Mouse (Mus musculus) layer of hippocampus, adult 18-20 months (tissue): ENCODE results near the gene Glt28d2. TPM values are rescaled to one million over a fixed set of nuclear protein-coding genes. Genes with fewer than 3 reads are reported as not detected.

Experiments
- DNase-seq, 2 experiments: peaks; one replicate each; pipeline ENCODE4 v3.0.0; 2022; ENCODE audit warnings: low spot score in 2 of 2
- total RNA-seq, 2 experiments: library from RNA; stranded (reverse); gene quantifications; 2 replicates each; pipeline ENCODE4 v1.2.3; 2021

The Glt28d2 gene
- total RNA-seq, 2 experiments from 2014 or later, result 0.17 to 0.23 TPM

DNA sequence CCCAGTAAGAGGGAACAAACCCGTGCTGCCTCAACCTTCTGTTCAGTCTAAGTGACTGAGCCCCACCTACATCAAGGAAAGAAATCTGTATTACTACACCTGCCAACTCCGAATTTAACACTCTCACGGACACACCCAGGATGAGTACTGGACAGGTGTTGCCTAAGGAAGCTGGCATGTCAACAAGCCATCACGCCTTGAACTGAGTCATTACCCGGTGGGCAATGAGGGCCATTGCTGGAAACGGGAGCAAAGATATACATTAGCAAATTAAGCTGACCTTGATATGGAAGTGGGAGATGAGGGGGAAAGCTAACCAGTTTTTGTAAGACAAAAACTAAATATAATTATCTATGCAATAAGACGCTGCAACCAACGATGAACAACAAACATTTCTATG, 7.2 kb downstream of the Glt28d2 start:
- no peak for DNase-seq

DNA sequence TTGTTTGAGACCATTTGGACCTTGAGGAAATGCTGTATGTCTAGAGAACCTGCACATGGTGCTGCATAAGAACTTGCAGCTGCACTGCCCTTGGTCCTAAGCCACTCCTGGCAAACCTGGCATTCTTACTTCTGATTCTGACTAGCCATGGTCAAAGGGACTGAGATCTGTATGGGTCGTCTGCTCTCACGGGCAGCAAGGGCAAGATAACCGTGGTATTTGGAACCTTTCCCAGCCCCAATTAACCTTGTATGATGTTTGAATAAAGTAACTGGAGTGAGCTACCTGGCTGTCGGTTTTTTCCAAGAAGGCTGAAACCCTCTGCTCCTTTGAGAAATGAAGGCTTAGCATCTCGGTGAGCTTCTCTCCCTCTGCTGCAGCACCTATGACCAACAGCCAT, 8.4 kb downstream of the Glt28d2 start:
- no peak for DNase-seq

- DNase-seq, result no peak
Measured at GRCm38 (mm10) chr3:85863996-85864395, 23.3 kb downstream of the Glt28d2 start.

- no peak for DNase-seq
Measured at GRCm38 (mm10) chr3:85862886-85863285, 24.4 kb downstream of the Glt28d2 start.

DNA sequence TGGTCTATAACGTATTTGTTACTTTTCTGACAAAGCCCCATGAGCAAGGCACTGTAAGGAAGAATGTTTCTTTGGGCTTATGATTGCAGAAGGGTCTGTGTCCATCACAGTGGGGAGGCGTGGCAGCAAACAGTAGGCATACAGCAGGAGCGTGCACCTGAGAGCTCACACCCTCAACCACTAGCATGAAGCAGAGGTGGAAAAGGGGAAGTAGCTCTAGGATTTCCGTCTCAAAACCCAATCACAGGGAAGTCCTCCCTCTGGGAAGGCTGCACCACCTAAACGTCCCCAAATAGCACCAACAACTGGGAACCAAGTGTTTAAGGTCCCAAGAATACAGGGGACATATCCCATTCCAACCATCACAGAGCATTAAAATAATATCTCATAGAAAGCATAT, 26.3 kb downstream of the Glt28d2 start:
- DNase-seq, result no peak

GRCm38 (mm10) chr3:85859311-85859710, 28.0 kb downstream of the Glt28d2 start:
- DNase-seq, result no peak

DNA sequence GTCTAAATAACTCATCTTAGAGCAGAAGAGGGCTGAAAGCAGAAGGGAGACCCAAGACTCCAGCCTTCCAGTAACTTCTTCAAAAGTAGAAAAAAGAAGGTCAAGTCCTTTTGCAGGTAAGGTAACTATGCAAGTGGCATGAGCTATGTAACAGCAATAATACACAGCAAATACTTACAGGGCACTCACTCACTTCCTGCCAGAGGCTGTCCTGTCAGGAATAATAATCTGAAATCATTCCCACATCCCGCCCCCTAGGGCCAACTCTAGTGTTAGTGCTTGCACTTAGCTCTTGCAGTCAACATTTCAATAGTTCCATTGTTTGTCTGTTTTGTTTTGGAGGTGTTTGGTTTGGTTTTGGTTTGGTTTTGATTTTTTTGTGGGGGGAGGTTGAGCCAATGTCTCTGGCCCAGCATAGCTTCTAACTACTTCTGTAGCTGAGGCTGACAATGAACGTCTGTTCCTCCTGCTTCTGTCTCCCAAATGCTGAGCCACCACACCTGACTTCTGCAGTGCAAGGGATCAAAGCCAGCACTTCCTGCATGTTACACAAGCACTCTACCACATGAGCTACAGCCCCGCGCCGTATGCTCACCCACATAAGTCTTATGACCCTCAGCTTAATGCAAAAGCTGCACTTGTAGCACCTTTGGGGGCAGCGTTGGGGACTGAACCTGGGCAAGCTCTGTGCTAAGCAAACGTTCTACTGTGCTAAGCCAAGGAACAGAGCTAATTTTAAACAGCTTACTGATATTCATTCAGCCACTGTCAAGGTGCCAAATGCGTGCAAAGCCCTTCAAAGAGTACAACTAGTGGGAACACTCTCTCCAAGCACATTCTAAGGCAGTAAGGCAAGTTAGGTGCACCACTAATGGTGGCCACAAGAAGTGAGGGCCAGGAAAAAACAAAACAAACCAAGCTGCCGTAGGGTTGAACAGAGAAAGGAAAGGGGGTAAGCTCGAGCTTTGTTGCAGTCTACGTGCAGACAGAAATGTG, 28.9 kb downstream of the Glt28d2 start:
- no peak for DNase-seq

DNA sequence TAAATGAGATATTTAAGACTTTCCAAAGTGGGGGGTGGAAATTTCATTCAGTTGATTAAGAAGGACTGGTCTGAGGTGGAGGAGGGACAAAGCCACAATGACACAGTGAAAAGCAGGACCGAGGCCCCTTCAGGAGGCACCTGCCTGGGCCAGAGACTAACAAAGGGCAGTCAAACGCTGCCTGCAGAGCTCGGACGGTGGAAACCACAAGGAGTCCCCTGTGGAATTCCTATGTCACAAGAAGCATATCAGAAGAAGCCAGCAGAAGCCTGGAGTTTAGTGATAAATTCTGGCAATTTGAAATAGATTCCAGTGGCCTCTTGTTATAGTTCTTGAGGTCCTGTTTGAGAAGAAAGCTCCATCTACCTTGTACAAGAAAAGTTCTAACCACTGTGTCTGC, 30.2 kb downstream of the Glt28d2 start:
- DNase-seq, result no peak

- DNase-seq, result no peak
Measured at GRCm38 (mm10) chr3:85855947-85856346, 31.4 kb downstream of the Glt28d2 start.

GRCm38 (mm10) chr3:85855043-85855442, 32.3 kb downstream of the Glt28d2 start:
- DNase-seq, result peak in 1 of 2 experiments; percentile 20

- no peak for DNase-seq
Measured at GRCm38 (mm10) chr3:85854143-85854542, 33.2 kb downstream of the Glt28d2 start.

DNA sequence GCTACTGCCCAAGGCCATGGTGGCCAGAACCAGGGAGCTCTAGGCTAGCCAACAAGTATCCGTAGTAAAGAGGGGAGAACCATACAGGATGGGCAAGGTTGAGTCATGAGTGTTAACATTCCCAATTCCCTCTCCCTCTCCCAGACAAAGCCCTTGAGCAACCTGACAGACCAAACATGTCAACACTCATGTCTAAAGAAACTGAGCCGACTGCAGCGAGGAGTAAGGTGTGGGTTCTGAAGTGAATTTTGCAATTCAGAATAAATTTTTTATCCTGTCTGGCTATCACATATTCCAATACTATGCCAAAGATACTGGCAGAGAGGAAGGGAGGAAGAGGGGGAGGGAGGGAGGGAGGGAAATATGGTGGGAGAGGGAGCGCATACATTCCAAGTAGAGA, 33.6 kb downstream of the Glt28d2 start:
- no peak for DNase-seq

- DNase-seq, result no peak
Measured at GRCm38 (mm10) chr3:85850079-85850478, 37.2 kb downstream of the Glt28d2 start.

- DNase-seq, result no peak
Measured at GRCm38 (mm10) chr3:85846316-85846715, 41.0 kb downstream of the Glt28d2 start.

GRCm38 (mm10) chr3:85845341-85845740, 42.0 kb downstream of the Glt28d2 start:
- no peak for DNase-seq

DNA sequence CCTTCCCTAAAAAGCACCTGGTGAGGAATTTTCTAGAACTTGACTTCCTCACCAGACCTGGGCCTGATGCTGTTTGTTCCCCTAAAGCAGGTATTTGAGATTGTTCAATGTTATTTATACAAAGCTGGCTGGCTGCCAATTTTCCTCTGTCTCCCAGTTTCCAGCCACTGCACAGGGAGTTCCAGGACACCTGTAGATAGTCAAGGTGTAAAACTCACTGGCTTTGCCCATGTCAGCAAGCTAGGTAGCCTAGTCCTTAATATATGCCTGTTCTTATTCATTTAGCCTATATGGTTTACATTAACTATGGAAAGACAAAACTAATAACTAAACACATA, 44.5 kb downstream of the Glt28d2 start:
- DNase-seq, result no peak

- no peak for DNase-seq
Measured at GRCm38 (mm10) chr3:85842177-85842880, 45.0 kb downstream of the Glt28d2 start.

GRCm38 (mm10) chr3:85841454-85842176, 45.7 kb downstream of the Glt28d2 start:
- DNase-seq, result no peak

- no peak for DNase-seq
Measured at GRCm38 (mm10) chr3:85833627-85834026, 53.7 kb downstream of the Glt28d2 start.

- DNase-seq, result no peak
Measured at GRCm38 (mm10) chr3:85832490-85833155, 54.7 kb downstream of the Glt28d2 start.

GRCm38 (mm10) chr3:85831785-85832184, 55.5 kb downstream of the Glt28d2 start:
- no peak for DNase-seq
